ENCODE assay signal across 17 mouse cellular contexts in genomic region chr8:44825183-44825757, GRCm38 (mm10).
DNase-seq lines count a peak whose midpoint lies in the region; ATAC-seq and TF ChIP-seq lines count a peak whose summit lies in the region.
"Had no signal": no experiment of that assay in that cellular context is flagged by ENCODE, and none has a peak within 500 bp of the region (broad histone marks: within the 10 kb centered on the region; RNA-seq: fewer than 3 reads in every experiment).

No protein-coding gene starts in this region.

- 0 out of 2 replicates have a peak overlapping the region, but pooled peaks have one; percentile 47 for H3K27ac ChIP-seq in heart, embryonic 12.5 days (ENCODE audit: poor library complexity, severe bottlenecking)
- H3K27ac ChIP-seq in kidney, embryonic 16.5 days (ENCODE audit: low read length), result no peak overlapping the region
- H3K27ac ChIP-seq in intestine, embryonic 15.5 days, result no peak overlapping the region; the same call in 1 of the 2 replicates
- peak overlapping the region; percentile 70 for H3K27ac ChIP-seq in small intestine, adult 2 months (ENCODE audit: insufficient read depth, low read depth, low read length)
- H3K27ac ChIP-seq: embryonic facial prominence, embryonic 13.5 days; forebrain, embryonic 12.5 days; heart, embryonic 10.5 days; hindbrain, embryonic 15.5 days had no signal

- peaks cover 13% of the 10 kb centered on the region for H3K4me1 ChIP-seq in heart, embryonic 12.5 days (replicated peaks)
- peaks cover 7% of the 10 kb centered on the region for H3K4me1 ChIP-seq in kidney, embryonic 16.5 days (ENCODE audit: insufficient read depth, low read length)
- H3K4me1 ChIP-seq in intestine, embryonic 15.5 days (replicated peaks), result no peaks in the 10 kb centered on the region
- H3K4me1 ChIP-seq in small intestine, adult 2 months (ENCODE audit: control insufficient read depth, insufficient read depth, insufficient read length, low read length), result peaks cover 2% of the 10 kb centered on the region; the same call in 1 of the 2 replicates

- no peak for ATAC-seq in heart, embryonic 12.5 days (ENCODE audit: insufficient number of reproducible peaks, low FRiP score)
- peak; percentile 63; the same call in 1 of the 2 replicates for ATAC-seq in kidney, embryonic 16.5 days (ENCODE audit: low FRiP score, low TSS enrichment)
- ATAC-seq in intestine, embryonic 15.5 days, result peak; percentile 88
- ATAC-seq: forebrain, embryonic 16.5 days had no signal

- no peak overlapping the region for H3K4me2 ChIP-seq in heart, embryonic 12.5 days
- H3K4me2 ChIP-seq in kidney, embryonic 16.5 days (replicated peaks; ENCODE audit: low read depth, low read length), result no peak overlapping the region
- H3K4me2 ChIP-seq in intestine, embryonic 15.5 days (replicated peaks), result no peak overlapping the region
- H3K4me2 ChIP-seq: embryonic facial prominence, embryonic 13.5 days; forebrain, embryonic 12.5 days; hindbrain, embryonic 15.5 days had no signal

- no peak overlapping the region for H3K9ac ChIP-seq in heart, embryonic 12.5 days
- H3K9ac ChIP-seq in kidney, embryonic 16.5 days (replicated peaks; ENCODE audit: low read length), result no peak overlapping the region
- no peak overlapping the region for H3K9ac ChIP-seq in intestine, embryonic 15.5 days
- H3K9ac ChIP-seq: embryonic facial prominence, embryonic 13.5 days; forebrain, embryonic 12.5 days; hindbrain, embryonic 15.5 days had no signal

- WGBS in heart, embryonic 12.5 days, result 62% methylated on average over 6 of the region's 6 CpGs
- 87% methylated on average over 6 of the region's 6 CpGs for WGBS in kidney, embryonic 16.5 days
- 44% methylated on average over 6 of the region's 6 CpGs for WGBS in intestine, embryonic 15.5 days
- WGBS in small intestine, adult 2 months, result 21% methylated on average over 6 of the region's 6 CpGs

- peaks cover 9% of the 10 kb centered on the region for H3K9me3 ChIP-seq in heart, embryonic 12.5 days (replicated peaks)
- H3K9me3 ChIP-seq in kidney, embryonic 16.5 days (ENCODE audit: low read length), result peaks cover 12% of the 10 kb centered on the region; the same call in 1 of the 2 replicates
- no peaks in the 10 kb centered on the region for H3K9me3 ChIP-seq in intestine, embryonic 15.5 days
- H3K9me3 ChIP-seq: hindbrain, embryonic 15.5 days had no signal

- no peak overlapping the region for H3K4me3 ChIP-seq in heart, embryonic 12.5 days
- no peak overlapping the region for H3K4me3 ChIP-seq in kidney, embryonic 16.5 days (ENCODE audit: low read length)
- H3K4me3 ChIP-seq in intestine, embryonic 15.5 days (replicated peaks), result no peak overlapping the region
- no peak overlapping the region for H3K4me3 ChIP-seq in small intestine, adult 2 months (ENCODE audit: low read depth, low read length)
- H3K4me3 ChIP-seq: embryonic facial prominence, embryonic 13.5 days; forebrain, embryonic 12.5 days; heart, embryonic 10.5 days; hindbrain, embryonic 15.5 days had no signal

- no peak for TF ChIP-seq POLR2A in small intestine, adult 2 months (IDR thresholded peaks at IDR 0.05; ENCODE audit: low read depth, low read length)

- no peak for TF ChIP-seq CTCF in small intestine, adult 2 months (IDR thresholded peaks at IDR 0.05; ENCODE audit: extremely low read depth, insufficient read length, insufficient replicate concordance, low read depth, low read length)

- no peaks in the 10 kb centered on the region for H3K36me3 ChIP-seq in heart, embryonic 12.5 days
- H3K36me3 ChIP-seq in kidney, embryonic 16.5 days (ENCODE audit: insufficient read depth, low read length), result no peaks in the 10 kb centered on the region
- H3K36me3 ChIP-seq in intestine, embryonic 15.5 days, result no peaks in the 10 kb centered on the region
- no peaks in the 10 kb centered on the region for H3K36me3 ChIP-seq in small intestine, adult 2 months (ENCODE audit: control insufficient read depth, insufficient read depth, low read length)
- H3K36me3 ChIP-seq: embryonic facial prominence, embryonic 13.5 days; forebrain, embryonic 12.5 days; heart, embryonic 10.5 days; hindbrain, embryonic 15.5 days had no signal

- H3K27me3 ChIP-seq in heart, embryonic 12.5 days (replicated peaks), result no peaks in the 10 kb centered on the region
- H3K27me3 ChIP-seq in kidney, embryonic 16.5 days (ENCODE audit: insufficient read depth, low read length), result no peaks in the 10 kb centered on the region
- H3K27me3 ChIP-seq in intestine, embryonic 15.5 days (replicated peaks), result no peaks in the 10 kb centered on the region
- H3K27me3 ChIP-seq in small intestine, adult 2 months (ENCODE audit: control insufficient read depth, insufficient read depth, low read length), result no peaks in the 10 kb centered on the region
- H3K27me3 ChIP-seq: embryonic facial prominence, embryonic 13.5 days; forebrain, embryonic 12.5 days; hindbrain, embryonic 15.5 days had no signal

- no peak for DNase-seq in heart, adult 8-10 months (ENCODE audit: low spot score)
- DNase-seq in kidney, postnatal 10 days, result no peak
- no peak for DNase-seq in cerebellum, postnatal 14 days
- DNase-seq: adrenal gland, postnatal 10 days; cerebellum, adult 11-12 months; cerebellum, adult 9-10 months; cerebellum, postnatal 36 days; gastrocnemius, postnatal 10 days had no signal

Comparison
In these comparisons a context has a peak if more than half of its experiments do, and no peak if none do; other contexts are left out.
1. H3K27ac ChIP-seq: peak in heart, embryonic 12.5 days (single experiment) and small intestine, adult 2 months (single experiment); none in kidney, embryonic 16.5 days (single experiment) and intestine, embryonic 15.5 days (single experiment).